Mouse (Mus musculus) mouse trophoblast stem cell (cell line): ENCODE results near the gene Por.

Source experiments
- in situ Hi-C, 2 experiments: fragments of 300-500 bp; cut with MseI, MboI; formaldehyde crosslinking; loops; 2 replicates in 1 of 2; 3 replicates in 1 of 2; pipeline ENCODE4 v1.15.1; 2025

Gene Por

GRCm38 (mm10) chr5:135726641-135727346 lies 57.0 kb downstream of the Por start:
- in situ Hi-C loops, result no loop called here

GRCm38 (mm10) chr5:135727871-135728270 lies 58.0 kb downstream of the Por start:
- in situ Hi-C loops, result no loop called here

GRCm38 (mm10) chr5:135728361-135728760 lies 58.5 kb downstream of the Por start:
- in situ Hi-C loops, result no loop called here

- in situ Hi-C loops, result no loop called here
Observed at GRCm38 (mm10) chr5:135729351-135729750, 59.5 kb downstream of the Por start.

GRCm38 (mm10) chr5:135730278-135730677 lies 60.4 kb downstream of the Por start:
- in situ Hi-C loops, result no loop called here

- in situ Hi-C loops, result no loop called here
Observed at GRCm38 (mm10) chr5:135730916-135731315, 61.1 kb downstream of the Por start.

- in situ Hi-C loops, result no loop called here
Observed at GRCm38 (mm10) chr5:135731322-135731721, 61.5 kb downstream of the Por start.

GRCm38 (mm10) chr5:135733071-135733470 lies 63.2 kb downstream of the Por start:
- in situ Hi-C loops, result no loop called here

- in situ Hi-C loops, result no loop called here
Observed at GRCm38 (mm10) chr5:135734057-135734680, 64.3 kb downstream of the Por start.

GRCm38 (mm10) chr5:135735741-135736140 lies 65.9 kb downstream of the Por start:
- in situ Hi-C loops, result no loop called here

- in situ Hi-C loops, result no loop called here
Observed at GRCm38 (mm10) chr5:135736544-135736943, 66.7 kb downstream of the Por start.

- in situ Hi-C loops, result no loop called here
Observed at GRCm38 (mm10) chr5:135737154-135737553, 67.3 kb downstream of the Por start.

- in situ Hi-C loops, result no loop called here
Observed at GRCm38 (mm10) chr5:135738266-135738665, 68.4 kb downstream of the Por start.

- in situ Hi-C loops, result no loop called here
Observed at GRCm38 (mm10) chr5:135742156-135742555, 72.3 kb downstream of the Por start.

GRCm38 (mm10) chr5:135742941-135743740 lies 73.3 kb downstream of the Por start:
- in situ Hi-C loops, result no loop called here

- in situ Hi-C loops, result no loop called here
Observed at GRCm38 (mm10) chr5:135743741-135744609, 74.1 kb downstream of the Por start, which contains the start of gene Tmem120a. TSS of gene Tmem120a (minus strand) at chr5:135744448.

- in situ Hi-C loops, result no loop called here
Observed at GRCm38 (mm10) chr5:135744742-135745141, 74.9 kb downstream of the Por start.

- in situ Hi-C loops, result no loop called here
Observed at GRCm38 (mm10) chr5:135751041-135751440, 81.2 kb downstream of the Por start.

- in situ Hi-C loops, result no loop called here
Observed at GRCm38 (mm10) chr5:135751595-135751994, 81.8 kb downstream of the Por start.

GRCm38 (mm10) chr5:135761881-135762280 lies 92.0 kb downstream of the Por start:
- in situ Hi-C loops, result loop anchor here (5.0 to 10.0 kb wide), 2 partner anchors 145 to 207 kb away; no protein-coding TSS in a partner anchor

GRCm38 (mm10) chr5:135763526-135763925 lies 93.7 kb downstream of the Por start:
- in situ Hi-C loops, result loop anchor here (5.0 to 10.0 kb wide), 2 partner anchors 146 to 209 kb away; no protein-coding TSS in a partner anchor
